Mouse (Mus musculus) lung, postnatal 0 days (tissue): ENCODE measurements at regions not wholly inside any gene's neighbourhood (a gene's known extent, or its start where the extent isn't known, plus 50 kb on each side); places are given as distances from the start of the nearest gene placed in this dataset.
A peak's percentile ranks its signal among the peaks of the same experiment; 100 is the strongest.

Experiments
- ATAC-seq: fragments of 200-750 bp; cut with Nextera tagmentation; 2 replicates; pipeline ENCODE4 v1.8.0; 2017; ENCODE audit warnings: moderate library complexity
- DNase-seq: peaks from one replicate; pipeline ENCODE4 v3.0.0-alpha.2; 2016; ENCODE audit warnings: low spot score
- H3K27ac ChIP-seq: fragments of 300-500 bp; sonication (generic); 2 replicates; pipeline ENCODE4 v1.5.1; 2014; ENCODE audit warnings: antibody characterized with exemption, mild to moderate bottlenecking, low read length, mixed read lengths
- H3K27me3 ChIP-seq: fragments of 300-500 bp; sonication (generic); replicated peaks from 2 replicates; pipeline ENCODE4 v1.6.1; 2014; ENCODE audit warnings: low read length, mixed read lengths; ENCODE audit not compliant: insufficient read depth
- H3K36me3 ChIP-seq: fragments of 300-500 bp; sonication (generic); 2 replicates; pipeline ENCODE4 v1.6.1; 2014; ENCODE audit warnings: low read length, mixed read lengths; ENCODE audit not compliant: insufficient read depth
- H3K4me1 ChIP-seq: fragments of 300-500 bp; sonication (generic); 2 replicates; pipeline ENCODE4 v1.6.1; 2014; ENCODE audit warnings: antibody characterized with exemption, low read depth, low read length, mixed read lengths; ENCODE audit not compliant: insufficient read depth
- H3K4me2 ChIP-seq: fragments of 300-500 bp; sonication (generic); replicated peaks from 2 replicates; pipeline ENCODE4 v1.6.1; 2014; ENCODE audit warnings: low read depth, mild to moderate bottlenecking, low read length, moderate library complexity, mixed read lengths
- H3K4me3 ChIP-seq: fragments of 300-500 bp; sonication (generic); 2 replicates; pipeline ENCODE4 v1.5.1; 2014; ENCODE audit warnings: low read depth, low read length
- H3K9ac ChIP-seq: fragments of 300-500 bp; sonication (generic); replicated peaks from 2 replicates; pipeline ENCODE4 v1.6.1; 2014; ENCODE audit warnings: low read depth, mild to moderate bottlenecking
- H3K9me3 ChIP-seq: fragments of 300-500 bp; sonication (generic); 2 replicates; pipeline ENCODE4 v1.6.1; 2016; ENCODE audit warnings: low read length, mixed read lengths
- CTCF ChIP-seq: IDR thresholded peaks from 2 replicates; pipeline ENCODE4 v1.5.1; 2016; ENCODE audit warnings: antibody characterized with exemption, mild to moderate bottlenecking
- EP300 ChIP-seq: IDR thresholded peaks from 2 replicates; pipeline ENCODE4 v1.6.1; 2016; ENCODE audit warnings: antibody characterized with exemption, mild to moderate bottlenecking, control low read depth
- WGBS: fragments of 180-500 bp; shearing (Covaris S2); extraction: QIAGEN DNeasy Blood & Tissue Kit; methylation state at CpG from one replicate; pipeline ENCODE4 v1.1.7; 2014; 5-methylcytosine and 5-hydroxymethylcytosine counted together

- DNase-seq (no peak), ATAC-seq (no peak)
- Histone ChIP-seq H3K9me3 (no peaks in the 10 kb centered on the region), H3K4me2 (no peak overlapping the region), H3K36me3 (no peaks in the 10 kb centered on the region), H3K4me1 (no peaks in the 10 kb centered on the region), H3K27me3 (no peaks in the 10 kb centered on the region), H3K27ac (no peak overlapping the region), H3K9ac (no peak overlapping the region), H3K4me3 (no peak overlapping the region)
- TF ChIP-seq EP300 (no peak), CTCF (no peak)
- 59% methylated on average over 2 of the region's 2 CpGs for WGBS
Measured at GRCm38 (mm10) chr13:39566491-39566890, 605.8 kb upstream of the Slc35b3 start.

DNA sequence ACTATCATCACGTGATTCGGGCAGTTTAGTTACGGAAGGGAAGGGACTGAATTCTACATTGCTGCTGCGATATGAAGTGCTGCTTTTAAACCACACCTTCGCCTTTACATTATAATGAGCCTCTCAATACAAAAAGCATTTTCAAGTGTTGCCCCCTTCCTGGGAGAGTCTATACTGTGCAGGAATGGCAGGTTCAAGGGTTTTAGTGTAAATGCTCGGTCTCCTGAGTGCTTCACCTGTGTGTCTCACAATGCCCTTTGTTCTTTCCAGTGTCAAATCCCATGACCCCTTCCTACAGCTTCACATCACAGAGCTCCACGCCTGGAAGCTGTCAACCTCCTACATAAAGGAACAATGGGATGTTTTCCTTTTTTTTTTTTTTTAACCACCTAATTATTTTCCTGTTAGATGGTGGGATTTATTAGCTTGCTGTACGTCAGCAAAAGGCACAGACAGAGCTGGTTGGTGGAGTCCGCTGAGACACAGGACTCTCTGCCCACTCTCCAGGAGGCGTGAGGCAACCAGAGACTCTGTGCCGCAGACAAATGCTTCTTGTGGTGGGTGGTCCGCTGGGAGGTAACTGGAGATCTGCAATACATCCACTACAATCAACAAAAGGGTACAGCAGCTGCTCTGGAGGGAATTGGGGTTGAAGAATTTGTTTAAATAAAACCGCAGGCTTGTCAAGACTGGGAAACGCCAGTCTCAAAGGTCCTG is 577.2 kb upstream of the Slc35b3 start:
- 36% methylated on average over 14 of the region's 14 CpGs for WGBS
- ATAC-seq (no peak), DNase-seq (no peak)
- H3K36me3 ChIP-seq = no peaks in the 10 kb centered on the region
- H3K9me3 ChIP-seq = no peaks in the 10 kb centered on the region
- no peaks in the 10 kb centered on the region for H3K27me3 ChIP-seq
- no peak overlapping the region for H3K4me3 ChIP-seq
- no peak overlapping the region for H3K9ac ChIP-seq
- TF ChIP-seq EP300 (no peak), CTCF (no peak)
- no peak overlapping the region for H3K27ac ChIP-seq
- no peak overlapping the region for H3K4me2 ChIP-seq
- H3K4me1 ChIP-seq = no peaks in the 10 kb centered on the region

DNA sequence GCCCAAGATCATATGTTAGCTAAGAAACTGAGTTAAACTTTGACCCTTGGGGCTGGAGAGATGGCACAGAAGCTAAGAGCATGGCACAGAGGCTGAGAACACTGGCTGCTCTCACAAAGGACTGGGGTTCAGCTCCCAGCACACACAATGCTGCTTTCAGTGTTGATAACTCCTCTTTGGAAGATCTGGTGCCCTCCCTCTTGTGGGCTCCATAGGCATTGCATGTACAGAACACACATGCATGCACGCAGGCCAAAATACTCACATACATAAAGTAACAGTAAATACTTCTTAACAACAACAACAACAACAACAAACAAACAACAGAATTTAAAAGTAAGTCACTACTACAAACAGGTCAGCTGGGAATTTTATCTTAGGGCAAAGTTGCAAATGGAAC is 565.8 kb upstream of the Slc35b3 start:
- no peaks in the 10 kb centered on the region for H3K4me1 ChIP-seq
- H3K27ac ChIP-seq = no peak overlapping the region
- H3K9ac ChIP-seq = no peak overlapping the region
- H3K4me2 ChIP-seq = no peak overlapping the region
- no peak overlapping the region for H3K4me3 ChIP-seq
- no peaks in the 10 kb centered on the region for H3K36me3 ChIP-seq
- no peak for DNase-seq
- WGBS = 78% methylated on average over 1 of the region's 1 CpGs
- no peaks in the 10 kb centered on the region for H3K27me3 ChIP-seq
- ATAC-seq = no peak
- no peaks in the 10 kb centered on the region for H3K9me3 ChIP-seq
- TF ChIP-seq CTCF (peak; percentile 54), EP300 (no peak)

DNA sequence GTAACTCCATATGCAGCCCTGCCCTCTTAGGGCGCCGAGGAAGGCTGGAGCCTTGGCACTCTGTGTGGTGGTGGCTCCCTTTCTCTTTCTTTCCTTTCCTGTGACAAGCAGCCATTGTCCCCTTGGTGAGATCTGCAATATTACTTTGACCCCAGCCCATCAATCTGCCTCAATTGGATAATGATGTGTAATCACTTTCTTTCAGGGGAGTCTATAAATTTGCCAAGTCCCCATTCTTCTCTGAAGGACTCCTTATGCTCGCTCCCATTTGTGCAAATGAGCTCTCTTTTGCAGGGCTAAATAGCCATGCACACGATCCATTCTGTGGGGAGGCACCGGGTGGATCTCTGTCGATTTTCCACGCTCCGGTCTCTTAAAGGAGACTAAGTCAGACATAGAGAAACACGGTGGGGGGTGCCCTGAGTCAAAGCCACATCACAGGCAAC is 563.2 kb upstream of the Slc35b3 start:
- DNase-seq = no peak
- H3K4me1 ChIP-seq = no peaks in the 10 kb centered on the region
- no peaks in the 10 kb centered on the region for H3K27me3 ChIP-seq
- H3K36me3 ChIP-seq = no peaks in the 10 kb centered on the region
- H3K4me2 ChIP-seq = no peak overlapping the region
- no peaks in the 10 kb centered on the region for H3K9me3 ChIP-seq
- H3K9ac ChIP-seq = no peak overlapping the region
- H3K27ac ChIP-seq = no peak overlapping the region
- no peak for TF ChIP-seq CTCF
- no peak for TF ChIP-seq EP300
- WGBS = 83% methylated on average over 9 of the region's 9 CpGs
- no peak overlapping the region for H3K4me3 ChIP-seq
- ATAC-seq = no peak

- H3K9me3 ChIP-seq = no peaks in the 10 kb centered on the region
- H3K27ac ChIP-seq = no peak overlapping the region
- ATAC-seq = no peak
- DNase-seq = no peak
- WGBS = 64% methylated on average over 5 of the region's 5 CpGs
- no peak for TF ChIP-seq EP300
- no peak for TF ChIP-seq CTCF
- H3K36me3 ChIP-seq = no peaks in the 10 kb centered on the region
- H3K4me2 ChIP-seq = no peak overlapping the region
- no peak overlapping the region for H3K9ac ChIP-seq
- H3K4me3 ChIP-seq = no peak overlapping the region
- no peaks in the 10 kb centered on the region for H3K4me1 ChIP-seq
- H3K27me3 ChIP-seq = no peaks in the 10 kb centered on the region
Measured at GRCm38 (mm10) chr13:39523246-39523850, 562.7 kb upstream of the Slc35b3 start.

DNA sequence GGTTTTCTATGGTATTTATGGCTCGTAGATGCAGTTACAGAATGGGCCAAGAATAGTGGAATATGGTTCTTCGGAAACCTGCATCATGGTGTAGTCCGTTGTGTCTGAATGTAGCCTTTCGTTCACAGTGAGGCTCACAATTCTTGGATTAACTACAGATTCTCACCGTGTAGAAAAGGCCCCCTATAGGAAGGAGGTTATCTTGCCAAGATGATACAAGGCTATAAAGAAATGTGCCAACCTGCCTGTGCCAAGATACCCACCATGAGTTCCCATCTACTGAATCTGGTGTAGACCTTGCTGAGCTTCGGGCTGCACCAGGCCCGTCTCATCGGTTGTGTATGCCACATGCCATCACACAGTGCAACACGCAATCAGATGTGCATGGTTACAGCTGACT is 560.2 kb upstream of the Slc35b3 start:
- no peak overlapping the region for H3K4me2 ChIP-seq
- no peak for TF ChIP-seq CTCF
- no peak for TF ChIP-seq EP300
- H3K4me1 ChIP-seq = no peaks in the 10 kb centered on the region
- WGBS = 92% methylated on average over 9 of the region's 9 CpGs
- no peak overlapping the region for H3K4me3 ChIP-seq
- H3K27me3 ChIP-seq = no peaks in the 10 kb centered on the region
- H3K27ac ChIP-seq = no peak overlapping the region
- no peaks in the 10 kb centered on the region for H3K9me3 ChIP-seq
- no peaks in the 10 kb centered on the region for H3K36me3 ChIP-seq
- ATAC-seq (no peak), DNase-seq (no peak)
- H3K9ac ChIP-seq = no peak overlapping the region
